Mouse (Mus musculus): ENCODE data around the gene Chst12.

GRCm38 (mm10) chr5:140545651-140546050 lies 40.3 kb downstream of the Chst12 start:
- no peak for TF ChIP-seq CTCF (IDR thresholded peaks at IDR 0.05; ENCODE audit: low read depth, low read length)
- TF ChIP-seq POLR2A (IDR thresholded peaks at IDR 0.05; ENCODE audit: borderline replicate concordance, low read depth, low read length) = no peak

Data from bone marrow macrophage, adult 2 months (primary cell).